Mouse (Mus musculus) myocyte (in vitro differentiated cells): ENCODE measurements at regions not wholly inside any gene's neighbourhood (a gene's known extent, or its start where the extent isn't known, plus 50 kb on each side); places are given as distances from the start of the nearest gene placed in this dataset.

Experiments
- H3K27me3 ChIP-seq: one replicate; pipeline ENCODE4 v1.6.1; 2011; ENCODE audit not compliant: control insufficient read depth, insufficient read depth, insufficient read length
- H3K36me3 ChIP-seq: one replicate; pipeline ENCODE4 v1.6.1; 2011; ENCODE audit not compliant: control insufficient read depth, insufficient read depth
- H3K4me2 ChIP-seq: one replicate; pipeline ENCODE4 v1.6.1; 2011; ENCODE audit warnings: low read depth, control low read depth
- H3K4me3 ChIP-seq: one replicate; pipeline ENCODE4 v1.5.1; 2011; ENCODE audit warnings: mild to moderate bottlenecking, control low read depth, moderate library complexity
- H3K79me2 ChIP-seq: one replicate; pipeline ENCODE4 v1.6.1; 2011; ENCODE audit not compliant: control insufficient read depth, insufficient read depth
- H3ac ChIP-seq: one replicate; pipeline ENCODE4 v1.6.1; 2011; ENCODE audit not compliant: control insufficient read depth, insufficient read length
- CEBPB ChIP-seq: IDR thresholded peaks from 2 replicates; pipeline ENCODE4 v1.6.1; 2011; ENCODE audit warnings: mild to moderate bottlenecking, moderate library complexity; ENCODE audit not compliant: poor library complexity, insufficient read depth, severe bottlenecking
- E2F4 ChIP-seq: IDR thresholded peaks from one replicate; pipeline ENCODE4 v1.6.1; 2011; ENCODE audit warnings: mild to moderate bottlenecking, control low read depth, moderate library complexity; ENCODE audit not compliant: insufficient read depth
- MAX ChIP-seq: IDR thresholded peaks from one replicate; pipeline ENCODE4 v1.6.1; 2011; ENCODE audit warnings: low read depth, mild to moderate bottlenecking, control low read depth
- MYOD1 ChIP-seq, 3 experiments: IDR thresholded peaks; one replicate each; pipeline ENCODE4 v1.6.1; 2011; ENCODE audit warnings: control low read depth in 2 of 3, low read depth in 2 of 3, mild to moderate bottlenecking in 2 of 3, moderate library complexity in 1 of 3; ENCODE audit not compliant: insufficient read length in 2 of 3, control insufficient read depth in 1 of 3
- MYOG ChIP-seq, 3 experiments: IDR thresholded peaks; one replicate each; pipeline ENCODE4 v1.6.1; 2011; ENCODE audit warnings: control low read depth in 2 of 3, low read depth in 2 of 3, mild to moderate bottlenecking in 2 of 3; ENCODE audit not compliant: insufficient read length in 2 of 3, control insufficient read depth in 1 of 3, insufficient read depth in 1 of 3
- POLR2A ChIP-seq: IDR thresholded peaks from one replicate; pipeline ENCODE4 v1.6.1; 2011; ENCODE audit warnings: low read depth, mild to moderate bottlenecking, control low read depth, moderate library complexity; ENCODE audit not compliant: insufficient read length
- POLR2AphosphoS2 ChIP-seq: IDR thresholded peaks from one replicate; pipeline ENCODE4 v1.6.1; 2011; ENCODE audit warnings: low read depth, control low read depth; ENCODE audit not compliant: insufficient read length
- REST ChIP-seq: IDR thresholded peaks from one replicate; pipeline ENCODE4 v1.6.1; 2011; ENCODE audit warnings: mild to moderate bottlenecking, control low read depth, moderate library complexity; ENCODE audit not compliant: insufficient read depth, insufficient read length
- SRF ChIP-seq: IDR thresholded peaks from one replicate; pipeline ENCODE4 v1.6.1; 2011; ENCODE audit warnings: low read depth; ENCODE audit not compliant: control insufficient read depth, insufficient read length
- TCF12 ChIP-seq: IDR thresholded peaks from one replicate; pipeline ENCODE4 v1.6.1; 2011; ENCODE audit warnings: mild to moderate bottlenecking, control low read depth; ENCODE audit not compliant: poor library complexity, insufficient read depth, severe bottlenecking
- TCF3 ChIP-seq: IDR thresholded peaks from one replicate; pipeline ENCODE4 v1.6.1; 2011; ENCODE audit warnings: low read depth, control low read depth; ENCODE audit not compliant: insufficient read length
- USF1 ChIP-seq: IDR thresholded peaks from one replicate; pipeline ENCODE4 v1.6.1; 2011; ENCODE audit warnings: low read depth, mild to moderate bottlenecking, control low read depth, moderate library complexity

DNA sequence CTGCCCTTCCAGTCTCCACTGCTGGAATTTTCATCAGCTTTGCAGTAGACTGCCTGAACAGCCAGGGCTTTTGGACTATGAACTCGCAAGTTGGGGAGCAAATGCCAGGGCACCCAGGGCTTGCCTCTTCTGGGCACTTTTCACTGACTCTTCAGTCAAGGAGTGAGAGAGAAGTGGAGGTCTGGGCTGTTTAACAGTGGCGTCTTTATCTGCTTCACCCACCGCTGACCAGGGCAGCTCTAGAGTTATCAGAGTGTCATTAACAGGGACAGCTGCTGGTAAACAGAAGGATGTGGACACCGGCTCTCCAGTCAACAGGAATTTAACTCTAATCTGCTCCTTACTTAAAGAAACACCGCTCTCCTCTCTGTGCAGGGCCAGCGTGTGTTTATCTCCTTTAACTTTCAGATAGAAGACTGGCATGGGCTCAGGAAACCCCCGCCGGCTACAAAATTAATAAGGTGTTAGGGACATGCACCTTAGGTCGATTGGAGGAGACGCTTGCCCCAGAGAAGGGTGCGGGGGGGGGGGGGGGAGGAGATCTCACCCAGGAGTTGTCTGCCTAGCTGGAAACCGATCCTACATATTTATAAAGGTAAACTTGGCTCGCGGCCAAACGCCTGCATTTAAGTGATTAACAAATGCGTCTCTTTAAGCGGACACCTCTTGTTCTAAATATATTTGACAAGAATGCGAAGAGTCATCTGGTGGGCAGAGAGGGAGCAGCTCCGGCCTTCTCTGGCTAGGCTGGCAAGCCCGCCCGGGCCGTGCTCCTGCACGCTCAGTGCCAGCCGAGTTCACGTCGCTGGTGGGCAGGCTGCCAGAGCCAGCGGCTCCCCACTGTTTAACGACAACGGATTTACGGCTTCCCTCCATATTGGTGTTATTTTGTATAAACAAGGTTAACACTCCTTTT is 258.4 kb upstream of the Nr2f2 start:
- H3K4me3 ChIP-seq = no peak overlapping the region
- TF ChIP-seq POLR2AphosphoS2 = no peak
- no peak for TF ChIP-seq TCF12
- TF ChIP-seq POLR2A = no peak
- TF ChIP-seq MYOD1 (IDR thresholded peaks at IDR 0.05; ENCODE audit: control insufficient read depth in 1 of 3, insufficient read length in 2 of 3, low read depth in 2 of 3) = peak in 2 of 3 experiments; percentile 20 to 40
- TF ChIP-seq MAX = no peak
- TF ChIP-seq MYOG (IDR thresholded peaks at IDR 0.05; ENCODE audit: control insufficient read depth in 1 of 3, insufficient read depth in 1 of 3, insufficient read length in 2 of 3, low read depth in 2 of 3) = peak in 1 of 3 experiments; percentile 5
- no peak for TF ChIP-seq E2F4
- TF ChIP-seq REST = no peak
- no peak for TF ChIP-seq TCF3
- TF ChIP-seq USF1 = no peak
- no peak for TF ChIP-seq SRF
- no peak for TF ChIP-seq CEBPB
- H3K4me2 ChIP-seq = peak overlapping the region; percentile 52
- no peaks in the 10 kb centered on the region for H3K79me2 ChIP-seq
- no peak overlapping the region for H3ac ChIP-seq
- H3K36me3 ChIP-seq = no peaks in the 10 kb centered on the region
- no peaks in the 10 kb centered on the region for H3K27me3 ChIP-seq

DNA sequence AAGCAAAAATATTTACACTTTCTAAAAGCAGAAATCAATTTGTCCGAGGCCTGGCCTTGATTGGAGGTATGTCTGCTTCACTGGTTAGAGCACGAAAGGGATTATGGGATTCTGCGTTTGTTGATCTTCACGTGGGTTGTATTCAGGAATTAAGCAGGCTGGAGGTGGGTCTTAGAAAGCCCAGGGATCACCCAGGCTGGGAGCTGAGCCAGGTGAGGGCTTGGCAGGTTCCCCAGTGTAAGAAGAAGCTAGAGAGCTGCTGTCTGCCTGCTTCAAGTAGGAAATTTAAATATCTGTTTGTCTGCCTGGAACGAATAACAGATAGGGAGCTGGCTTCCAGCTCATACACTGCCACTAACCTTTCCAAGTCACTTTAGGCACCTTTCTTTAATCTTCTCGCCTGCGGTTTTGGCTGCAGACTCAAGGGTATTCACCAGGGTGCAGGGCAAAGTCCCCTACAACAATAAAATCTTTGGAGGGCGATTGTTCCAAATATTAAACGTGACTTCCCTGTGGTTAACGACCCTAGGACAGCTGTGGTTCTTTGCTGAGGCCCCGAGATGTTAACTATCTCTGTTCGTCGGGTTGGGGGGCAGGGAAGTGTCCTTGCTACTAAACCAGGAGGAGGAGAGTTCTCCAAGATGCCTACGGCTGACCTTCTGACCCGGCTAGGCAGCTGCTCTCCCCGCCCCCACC is 257.6 kb upstream of the Nr2f2 start:
- no peaks in the 10 kb centered on the region for H3K36me3 ChIP-seq
- no peaks in the 10 kb centered on the region for H3K27me3 ChIP-seq
- H3K4me2 ChIP-seq = peak overlapping the region; percentile 52
- H3ac ChIP-seq = no peak overlapping the region
- H3K4me3 ChIP-seq = no peak overlapping the region
- no peaks in the 10 kb centered on the region for H3K79me2 ChIP-seq
- no peak for TF ChIP-seq REST
- no peak for TF ChIP-seq MAX
- no peak for TF ChIP-seq SRF
- TF ChIP-seq TCF12 = no peak
- TF ChIP-seq E2F4 = no peak
- TF ChIP-seq MYOG (IDR thresholded peaks at IDR 0.05; ENCODE audit: control insufficient read depth in 1 of 3, insufficient read depth in 1 of 3, insufficient read length in 2 of 3, low read depth in 2 of 3) = peak in 1 of 3 experiments; percentile 51
- no peak for TF ChIP-seq POLR2AphosphoS2
- TF ChIP-seq TCF3 = no peak
- no peak for TF ChIP-seq POLR2A
- TF ChIP-seq USF1 = no peak
- TF ChIP-seq CEBPB = no peak
- peak in 1 of 3 experiments; percentile 67 for TF ChIP-seq MYOD1 (IDR thresholded peaks at IDR 0.05; ENCODE audit: control insufficient read depth in 1 of 3, insufficient read length in 2 of 3, low read depth in 2 of 3)

DNA sequence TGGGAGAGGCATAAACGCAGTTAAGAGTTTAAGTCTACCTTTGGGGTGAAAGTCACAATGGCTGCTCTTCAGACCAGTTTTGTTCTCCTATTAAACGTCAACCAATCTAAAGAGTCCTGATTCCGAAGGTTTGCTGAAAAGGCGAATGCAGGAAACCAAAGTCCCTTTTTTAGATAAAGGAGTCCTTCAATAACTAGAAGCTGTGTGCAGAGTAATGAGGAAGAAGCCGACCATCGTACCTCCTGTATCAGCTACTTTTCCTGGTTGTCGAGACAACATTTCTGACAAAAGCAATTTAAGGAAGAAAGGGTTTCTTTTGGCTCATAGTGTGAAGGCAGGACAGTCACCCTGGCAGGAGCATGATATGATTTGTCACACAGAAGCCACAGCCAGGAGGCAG is 252.9 kb upstream of the Nr2f2 start:
- Histone ChIP-seq H3K4me3 (no peak overlapping the region), H3K79me2 (no peaks in the 10 kb centered on the region), H3K27me3 (no peaks in the 10 kb centered on the region), H3ac (no peak overlapping the region), H3K36me3 (no peaks in the 10 kb centered on the region), H3K4me2 (no peak overlapping the region)
- no peak for TF ChIP-seq MYOD1 (IDR thresholded peaks at IDR 0.05; ENCODE audit: control insufficient read depth in 1 of 3, insufficient read length in 2 of 3, low read depth in 2 of 3)
- no peak for TF ChIP-seq USF1
- no peak for TF ChIP-seq SRF
- TF ChIP-seq MYOG (IDR thresholded peaks at IDR 0.05; ENCODE audit: control insufficient read depth in 1 of 3, insufficient read depth in 1 of 3, insufficient read length in 2 of 3, low read depth in 2 of 3) = no peak
- no peak for TF ChIP-seq REST
- no peak for TF ChIP-seq CEBPB
- no peak for TF ChIP-seq TCF3
- TF ChIP-seq POLR2A = no peak
- TF ChIP-seq E2F4 = no peak
- TF ChIP-seq TCF12 = no peak
- no peak for TF ChIP-seq POLR2AphosphoS2
- no peak for TF ChIP-seq MAX

DNA sequence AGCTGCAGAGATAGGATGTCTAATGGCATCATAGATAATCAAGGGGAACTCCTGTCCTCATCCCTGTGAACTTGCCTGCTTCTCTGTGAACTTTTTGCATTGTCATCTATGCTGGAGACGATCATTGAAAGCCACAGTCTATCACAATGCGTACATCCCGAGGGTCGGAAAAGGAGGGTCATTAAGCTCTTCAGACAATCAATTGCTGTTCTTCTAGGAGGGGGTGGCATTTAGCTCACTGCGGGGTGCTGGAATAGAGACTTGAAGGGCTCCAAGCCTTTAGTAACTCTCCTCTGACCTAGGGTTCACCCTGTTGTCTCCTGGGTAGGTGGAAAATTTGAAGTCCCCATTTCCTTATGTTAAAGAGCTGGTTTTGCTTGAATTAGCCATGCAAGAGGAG is 251.7 kb upstream of the Nr2f2 start:
- no peak overlapping the region for H3ac ChIP-seq
- H3K27me3 ChIP-seq = no peaks in the 10 kb centered on the region
- H3K4me3 ChIP-seq = no peak overlapping the region
- H3K4me2 ChIP-seq = no peak overlapping the region
- no peaks in the 10 kb centered on the region for H3K79me2 ChIP-seq
- no peaks in the 10 kb centered on the region for H3K36me3 ChIP-seq
- no peak for TF ChIP-seq USF1
- no peak for TF ChIP-seq POLR2AphosphoS2
- TF ChIP-seq MYOG (IDR thresholded peaks at IDR 0.05; ENCODE audit: control insufficient read depth in 1 of 3, insufficient read depth in 1 of 3, insufficient read length in 2 of 3, low read depth in 2 of 3) = no peak
- no peak for TF ChIP-seq REST
- no peak for TF ChIP-seq MYOD1 (IDR thresholded peaks at IDR 0.05; ENCODE audit: control insufficient read depth in 1 of 3, insufficient read length in 2 of 3, low read depth in 2 of 3)
- no peak for TF ChIP-seq E2F4
- no peak for TF ChIP-seq POLR2A
